Mouse (Mus musculus) liver, adult 2 months (tissue): ENCODE measurements around the gene Shank2. TPM values are rescaled to one million over a fixed set of nuclear protein-coding genes. Genes with fewer than 3 reads are reported as not detected.

Source experiments
- DNase-seq: peaks from one replicate; pipeline ENCODE4 v3.0.0-alpha.2; 2011; ENCODE audit warnings: low read depth, low spot score; ENCODE audit errors: extremely low read depth
- H3K27ac ChIP-seq: fragments of 200-500 bp; replicated peaks from 2 replicates; pipeline ENCODE4 v1.5.1; 2012; ENCODE audit warnings: low read depth, mild to moderate bottlenecking, control low read depth, inconsistent platforms, low read length; ENCODE audit not compliant: insufficient read depth
- H3K27me3 ChIP-seq: fragments of 200-500 bp; 2 replicates; pipeline ENCODE4 v1.6.1; 2012; ENCODE audit warnings: mild to moderate bottlenecking, moderate library complexity, low read length, inconsistent platforms; ENCODE audit not compliant: control insufficient read depth, insufficient read depth
- H3K36me3 ChIP-seq: fragments of 200-500 bp; 2 replicates; pipeline ENCODE4 v1.6.1; 2012; ENCODE audit warnings: low read length, inconsistent platforms; ENCODE audit not compliant: control insufficient read depth, insufficient read depth
- H3K4me1 ChIP-seq: fragments of 200-500 bp; 2 replicates; pipeline ENCODE4 v1.6.1; 2011; ENCODE audit warnings: low read length; ENCODE audit not compliant: control insufficient read depth, insufficient read depth
- H3K4me3 ChIP-seq: fragments of 200-500 bp; 2 replicates; pipeline ENCODE4 v1.5.1; 2011; ENCODE audit warnings: low read depth, mild to moderate bottlenecking, control low read depth, low read length, moderate library complexity; ENCODE audit not compliant: insufficient read depth
- H3K79me2 ChIP-seq: fragments of 200-500 bp; 2 replicates; pipeline ENCODE4 v1.6.1; 2012; ENCODE audit warnings: inconsistent platforms, mild to moderate bottlenecking, low read length, moderate library complexity; ENCODE audit not compliant: control insufficient read depth, insufficient read depth
- H3K9ac ChIP-seq: fragments of 200-500 bp; 2 replicates; pipeline ENCODE4 v1.6.1; 2012; ENCODE audit warnings: low read depth, mild to moderate bottlenecking, control low read depth, inconsistent platforms, low read length
- CTCF ChIP-seq: fragments of 200-500 bp; IDR thresholded peaks from 2 replicates; pipeline ENCODE4 v1.5.1; 2011; ENCODE audit warnings: low read depth, low read length, control low read depth
- POLR2A ChIP-seq: fragments of 200-500 bp; IDR thresholded peaks from 2 replicates; pipeline ENCODE4 v1.6.1; 2011; ENCODE audit warnings: low read length, control low read depth; ENCODE audit not compliant: insufficient read depth; ENCODE audit errors: extremely low read depth
- WGBS: fragments of 180-500 bp; shearing (Covaris S2); methylation state at CpG from one replicate; pipeline ENCODE4 v1.1.7; 2018; 5-methylcytosine and 5-hydroxymethylcytosine counted together
- polyA plus RNA-seq: library from polyadenylated mRNA; depleted of rRNA; stranded (reverse); fragments of >200 nt; gene quantifications from 2 replicates; pipeline ENCODE4 v1.2.3, GENCODE M21; 2012
- total RNA-seq: library from RNA; depleted of rRNA; stranded (reverse); fragments of >200 nt; gene quantifications from 2 replicates; pipeline ENCODE4 v1.2.3, GENCODE M21; 2014

The Shank2 gene
- total and polyA plus RNA-seq, 2 experiments, result 4.1 to 6.6 TPM

DNA sequence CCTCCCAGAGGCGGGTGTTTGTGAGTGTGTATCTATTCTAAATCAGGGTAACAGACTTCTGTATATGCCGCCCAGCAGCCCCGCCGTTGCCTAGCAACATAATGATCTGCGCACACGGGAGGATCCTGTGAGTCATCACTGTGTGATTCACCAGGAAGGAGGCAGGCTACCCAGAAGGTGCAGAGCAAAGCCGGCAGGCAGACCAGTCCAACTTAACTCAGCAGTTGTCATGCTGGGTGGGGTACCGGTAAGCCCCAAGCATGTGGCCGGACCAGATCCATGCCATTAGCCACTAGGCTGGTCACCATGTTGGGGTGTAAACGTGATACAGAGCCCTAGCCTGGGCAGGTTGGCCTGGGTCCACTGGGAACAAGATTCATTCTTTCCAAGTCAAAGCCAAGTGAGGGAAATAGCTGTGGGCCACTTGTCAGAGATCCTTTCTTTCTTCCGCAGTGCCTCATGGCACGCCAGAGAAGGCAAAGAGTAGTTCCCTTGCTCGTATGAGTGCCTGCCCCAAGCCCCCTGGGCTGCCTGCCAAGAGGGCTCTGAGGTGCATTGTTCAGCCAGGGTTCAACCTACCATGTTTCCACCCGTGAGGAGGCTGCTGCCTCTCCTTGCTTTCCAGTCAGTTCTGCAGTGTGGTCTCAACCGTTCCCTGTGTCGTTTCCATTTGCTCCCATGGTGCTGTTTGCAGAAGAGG is 416.1 kb downstream of the Shank2 start:
- Histone ChIP-seq H3K27me3 (no peaks in the 10 kb centered on the region), H3K36me3 (no peaks in the 10 kb centered on the region), H3K9ac (no peak overlapping the region), H3K79me2 (no peaks in the 10 kb centered on the region), H3K27ac (no peak overlapping the region), H3K4me3 (no peak overlapping the region), H3K4me1 (no peaks in the 10 kb centered on the region)
- 62% methylated on average over 16 of the region's 16 CpGs for WGBS
- no peak for DNase-seq
- TF ChIP-seq POLR2A (no peak), CTCF (no peak)

DNA sequence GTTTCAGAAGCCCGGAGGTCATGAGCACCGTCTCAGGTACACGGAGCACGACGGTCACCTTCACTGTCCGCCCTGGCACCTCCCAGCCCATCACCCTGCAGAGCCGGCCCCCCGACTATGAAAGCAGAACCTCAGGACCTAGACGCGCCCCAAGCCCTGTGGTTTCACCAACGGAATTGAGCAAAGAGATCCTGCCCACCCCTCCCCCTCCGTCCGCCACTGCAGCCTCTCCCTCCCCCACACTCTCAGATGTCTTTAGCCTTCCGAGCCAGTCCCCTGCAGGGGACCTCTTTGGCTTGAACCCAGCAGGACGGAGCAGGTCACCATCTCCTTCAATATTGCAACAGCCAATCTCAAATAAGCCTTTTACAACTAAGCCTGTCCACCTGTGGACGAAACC is 418.8 kb downstream of the Shank2 start:
- Histone ChIP-seq H3K79me2 (no peaks in the 10 kb centered on the region), H3K27me3 (no peaks in the 10 kb centered on the region), H3K4me3 (no peak overlapping the region), H3K4me1 (peaks cover 1% of the 10 kb centered on the region; the same call in 1 of the 2 replicates), H3K36me3 (no peaks in the 10 kb centered on the region), H3K27ac (no peak overlapping the region), H3K9ac (no peak overlapping the region)
- 69% methylated on average over 16 of the region's 16 CpGs for WGBS
- DNase-seq, result no peak
- TF ChIP-seq CTCF (no peak), POLR2A (no peak)

DNA sequence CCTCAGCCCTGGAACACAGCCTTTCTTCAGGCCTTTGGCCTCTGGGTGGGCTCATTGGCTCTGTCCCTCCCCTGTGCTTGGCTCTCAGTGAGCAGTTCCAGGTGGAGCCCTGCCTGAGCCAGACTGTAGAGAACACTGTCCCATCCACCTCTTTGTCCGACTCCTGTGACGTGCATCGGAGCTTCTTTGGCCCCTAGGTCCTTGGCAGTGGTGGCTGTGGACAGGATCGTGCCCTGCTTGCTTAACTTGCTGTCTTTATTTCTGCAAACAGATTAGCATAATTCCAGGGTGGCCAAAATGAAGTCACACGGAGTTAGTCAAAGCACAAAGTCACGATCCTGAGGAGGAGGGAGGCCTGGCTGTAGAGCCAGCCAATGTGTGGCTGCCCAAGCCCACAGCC is 419.8 kb downstream of the Shank2 start:
- 63% methylated on average over 6 of the region's 6 CpGs for WGBS
- Histone ChIP-seq H3K9ac (no peak overlapping the region), H3K79me2 (no peaks in the 10 kb centered on the region), H3K4me3 (no peak overlapping the region), H3K4me1 (peaks cover 1% of the 10 kb centered on the region; the same call in 1 of the 2 replicates), H3K27me3 (no peaks in the 10 kb centered on the region), H3K36me3 (no peaks in the 10 kb centered on the region), H3K27ac (no peak overlapping the region)
- TF ChIP-seq CTCF (no peak), POLR2A (no peak)
- no peak for DNase-seq

DNA sequence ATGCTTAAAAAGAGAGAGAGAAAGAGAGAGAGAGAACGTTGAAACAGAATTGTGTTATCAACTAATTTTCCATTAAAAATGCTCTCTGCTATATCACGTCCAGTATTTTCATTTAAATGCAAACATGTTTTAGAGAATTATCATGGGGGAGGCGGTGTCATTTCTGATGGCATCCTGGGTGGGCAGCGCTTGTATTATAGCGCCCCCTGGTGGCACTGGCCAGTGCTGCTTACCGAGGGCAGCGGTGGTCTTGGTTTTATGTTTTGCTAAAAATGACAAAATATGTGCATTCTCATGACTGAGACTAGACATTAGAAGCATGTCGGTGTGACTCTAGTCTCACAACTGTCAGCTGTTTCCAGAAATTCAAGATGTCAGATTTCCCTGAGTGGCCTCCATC is 424.2 kb downstream of the Shank2 start:
- no peaks in the 10 kb centered on the region for H3K27me3 ChIP-seq
- H3K27ac ChIP-seq, result no peak overlapping the region
- 13% methylated on average over 8 of the region's 8 CpGs for WGBS
- no peaks in the 10 kb centered on the region for H3K79me2 ChIP-seq
- TF ChIP-seq POLR2A (no peak), CTCF (peak; percentile 93)
- peaks cover 1% of the 10 kb centered on the region; the same call in 1 of the 2 replicates for H3K4me1 ChIP-seq
- no peak overlapping the region for H3K4me3 ChIP-seq
- no peak overlapping the region for H3K9ac ChIP-seq
- DNase-seq, result peak; percentile 16
- H3K36me3 ChIP-seq, result no peaks in the 10 kb centered on the region

DNA sequence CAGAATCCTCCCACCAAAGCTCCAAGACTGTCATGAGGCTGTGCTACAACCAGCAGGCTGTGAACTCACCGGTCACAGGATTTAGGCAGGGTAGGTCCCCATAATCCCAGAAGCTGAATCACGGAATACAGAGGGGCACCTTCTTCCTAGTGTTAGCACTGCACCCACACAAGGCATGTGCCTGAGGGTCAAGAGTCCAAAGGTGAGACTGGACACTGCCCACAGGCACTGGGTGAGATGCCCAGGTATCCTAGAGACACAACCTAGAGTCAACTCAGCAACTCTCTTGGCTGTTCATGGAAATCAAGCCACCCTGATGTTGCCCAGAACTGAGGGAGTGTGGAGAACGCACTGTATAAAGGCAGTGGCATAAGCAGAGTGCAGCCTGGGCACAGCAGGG is 424.9 kb downstream of the Shank2 start:
- 68% methylated on average over 3 of the region's 3 CpGs for WGBS

DNA sequence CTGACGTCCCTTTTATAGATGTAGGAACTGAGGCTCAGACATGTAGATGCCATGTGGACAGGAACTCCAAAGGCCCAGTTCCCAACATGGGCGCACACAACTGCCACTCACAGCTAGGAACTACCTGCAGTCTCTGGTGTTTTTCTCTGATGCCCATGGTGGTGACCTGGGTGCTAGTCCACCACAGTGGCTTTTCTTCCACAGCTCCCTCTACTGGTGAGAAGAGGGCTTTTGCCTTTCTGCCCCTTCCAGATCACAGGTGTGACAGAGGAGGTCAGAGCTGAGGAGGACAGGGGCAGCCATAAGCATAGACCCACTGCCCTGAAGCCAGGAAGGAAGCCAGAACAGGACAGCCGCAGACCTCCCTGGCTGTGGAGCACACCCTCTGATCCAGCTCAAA is 425.7 kb downstream of the Shank2 start:
- DNase-seq, result no peak
- no peak overlapping the region for H3K27ac ChIP-seq

More for the DNA sequence above, 424.9 kb downstream of the Shank2 start:
- no peaks in the 10 kb centered on the region for H3K79me2 ChIP-seq
- H3K27ac ChIP-seq, result no peak overlapping the region
- no peaks in the 10 kb centered on the region for H3K27me3 ChIP-seq
- no peak overlapping the region for H3K4me3 ChIP-seq
- DNase-seq, result no peak
- peaks cover 1% of the 10 kb centered on the region; the same call in 1 of the 2 replicates for H3K4me1 ChIP-seq
- TF ChIP-seq POLR2A (no peak), CTCF (no peak)
- H3K36me3 ChIP-seq, result no peaks in the 10 kb centered on the region
- H3K9ac ChIP-seq, result no peak overlapping the region

More for the DNA sequence above, 425.7 kb downstream of the Shank2 start:
- 87% methylated on average over 3 of the region's 3 CpGs for WGBS
- H3K4me1 ChIP-seq, result peaks cover 1% of the 10 kb centered on the region; the same call in 1 of the 2 replicates
- no peaks in the 10 kb centered on the region for H3K36me3 ChIP-seq
- no peaks in the 10 kb centered on the region for H3K79me2 ChIP-seq
- H3K9ac ChIP-seq, result no peak overlapping the region
- no peak overlapping the region for H3K4me3 ChIP-seq
- no peaks in the 10 kb centered on the region for H3K27me3 ChIP-seq
- no peak for TF ChIP-seq POLR2A
- TF ChIP-seq CTCF, result peak; percentile 55
